Mouse (Mus musculus) gastrocnemius, postnatal 10 days (tissue): ENCODE measurements around the gene Dhx58. TPM values are rescaled to one million over a fixed set of nuclear protein-coding genes. Genes with fewer than 3 reads are reported as not detected.
"Not testable (repeated sequence)": the region's sequence is repeated elsewhere in the genome, so short reads cannot be mapped to it uniquely, and the experiment has no call there.

Source experiments
- DNase-seq: peaks from one replicate; pipeline ENCODE4 v3.0.0; 2021; ENCODE audit warnings: mixed read lengths
- total RNA-seq, 2 experiments: library from RNA; stranded (reverse); gene quantifications; 2 replicates each; pipeline ENCODE4 v1.2.3; 2021

Dhx58 gene
- total RNA-seq, 2 experiments from 2014 or later, result 0.45 to 0.52 TPM

- DNase-seq, result peak; percentile 59
These were observed 2.8 kb downstream of the Dhx58 start for GRCm38 (mm10) chr11:100701301-100701700.

GRCm38 (mm10) chr11:100700710-100701109 is 3.4 kb downstream of the Dhx58 start:
- DNase-seq, result no peak

GRCm38 (mm10) chr11:100697921-100698320 is 6.2 kb downstream of the Dhx58 start:
- DNase-seq, result no peak

- peak; percentile 86 for DNase-seq
These were observed 9.1 kb downstream of the Dhx58 start for GRCm38 (mm10) chr11:100694926-100695325.

GRCm38 (mm10) chr11:100693154-100693553 is 10.9 kb downstream of the Dhx58 start:
- DNase-seq, result no peak

- DNase-seq, result no peak
These were observed 11.9 kb downstream of the Dhx58 start, which contains the start of gene Zfp385c for GRCm38 (mm10) chr11:100692164-100692616. Gene Zfp385c (minus strand): TSS chr11:100692455.

- no peak for DNase-seq
These were observed 13.7 kb downstream of the Dhx58 start for GRCm38 (mm10) chr11:100690389-100690788.

GRCm38 (mm10) chr11:100688443-100688842 is 15.6 kb downstream of the Dhx58 start:
- no peak for DNase-seq

GRCm38 (mm10) chr11:100687265-100687664 is 16.8 kb downstream of the Dhx58 start:
- no peak for DNase-seq

- no peak for DNase-seq
These were observed 18.7 kb downstream of the Dhx58 start for GRCm38 (mm10) chr11:100685371-100685770.

- no peak for DNase-seq
These were observed 20.0 kb downstream of the Dhx58 start for GRCm38 (mm10) chr11:100684084-100684483.

- no peak for DNase-seq
These were observed 21.5 kb downstream of the Dhx58 start for GRCm38 (mm10) chr11:100682526-100682925.

- no peak for DNase-seq
These were observed 22.2 kb downstream of the Dhx58 start for GRCm38 (mm10) chr11:100681826-100682225.

- no peak for DNase-seq
These were observed 26.3 kb downstream of the Dhx58 start for GRCm38 (mm10) chr11:100677810-100678209.

GRCm38 (mm10) chr11:100673169-100673568 is 30.9 kb downstream of the Dhx58 start:
- peak; percentile 73 for DNase-seq

GRCm38 (mm10) chr11:100671956-100672355 is 32.1 kb downstream of the Dhx58 start:
- no peak for DNase-seq

GRCm38 (mm10) chr11:100671049-100671448 is 33.0 kb downstream of the Dhx58 start:
- no peak for DNase-seq

GRCm38 (mm10) chr11:100659806-100660205 is 44.3 kb downstream of the Dhx58 start:
- DNase-seq, result no peak

- no peak for DNase-seq
These were observed 47.6 kb downstream of the Dhx58 start for GRCm38 (mm10) chr11:100656458-100656857.

GRCm38 (mm10) chr11:100655589-100655988 is 48.5 kb downstream of the Dhx58 start:
- DNase-seq, result not testable (repeated sequence)

GRCm38 (mm10) chr11:100651748-100652147 is 52.3 kb downstream of the Dhx58 start:
- no peak for DNase-seq

- DNase-seq, result no peak
These were observed 52.9 kb downstream of the Dhx58 start for GRCm38 (mm10) chr11:100651205-100651604.

GRCm38 (mm10) chr11:100648405-100648804 is 55.7 kb downstream of the Dhx58 start:
- DNase-seq, result no peak

GRCm38 (mm10) chr11:100646265-100646664 is 57.8 kb downstream of the Dhx58 start:
- peak; percentile 65 for DNase-seq
